Mouse (Mus musculus): ENCODE data around the gene Slc22a23.

Slc22a23 gene

DNA sequence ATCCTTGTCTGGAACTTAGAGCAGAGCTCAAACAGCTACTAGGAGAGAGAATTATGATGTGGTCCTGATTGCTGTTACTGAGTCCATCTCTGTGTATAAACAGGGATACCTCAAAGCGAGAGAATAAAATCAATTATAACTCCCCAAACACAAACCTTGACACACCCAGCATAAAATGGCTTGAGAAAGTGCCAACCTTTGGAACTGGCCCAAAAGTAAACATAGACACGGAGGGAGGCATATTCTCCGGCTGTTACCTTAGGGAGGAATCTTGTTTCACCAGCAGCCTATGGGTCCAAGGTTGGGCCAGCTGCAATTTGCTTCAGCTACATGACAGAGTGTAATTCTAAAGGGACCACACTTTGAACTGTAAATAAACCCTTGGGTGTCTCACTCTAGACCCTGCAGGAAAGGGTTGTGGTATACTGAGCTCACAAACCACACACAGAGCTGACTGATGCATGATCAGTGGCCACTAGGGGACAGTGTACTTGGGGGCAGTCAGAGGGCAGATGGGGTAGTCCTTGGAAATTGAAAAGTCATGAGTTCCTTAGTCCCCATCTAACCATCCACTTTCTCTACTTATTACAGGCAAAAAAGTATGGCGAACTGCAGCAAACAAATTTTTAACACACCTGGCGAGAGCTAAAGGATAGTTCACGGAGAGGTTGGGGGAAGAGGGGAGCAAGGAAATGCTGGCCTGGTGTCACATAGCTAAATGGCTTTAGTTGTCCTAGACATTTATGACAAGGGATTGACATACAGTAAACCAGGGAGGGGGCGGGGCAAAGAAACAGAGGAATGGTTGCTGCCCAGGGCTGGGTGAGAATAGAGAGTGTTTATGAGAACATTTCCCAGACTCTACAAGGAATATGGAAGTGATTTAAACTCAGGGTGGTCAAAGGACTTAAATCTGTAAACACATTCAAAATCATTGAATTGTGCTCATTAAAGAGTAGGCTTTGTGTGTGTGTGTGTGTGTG is 45.3 kb downstream of the Slc22a23 start:
- no peak for DNase-seq

GRCm38 (mm10) chr13:34298674-34299073 is 46.3 kb downstream of the Slc22a23 start:
- DNase-seq = no peak

GRCm38 (mm10) chr13:34298061-34298460 is 46.9 kb downstream of the Slc22a23 start:
- DNase-seq = no peak

- DNase-seq = no peak
These were observed 49.1 kb downstream of the Slc22a23 start for GRCm38 (mm10) chr13:34295787-34296435.

- no peak for DNase-seq
These were observed 50.8 kb downstream of the Slc22a23 start for GRCm38 (mm10) chr13:34294212-34294611.

DNA sequence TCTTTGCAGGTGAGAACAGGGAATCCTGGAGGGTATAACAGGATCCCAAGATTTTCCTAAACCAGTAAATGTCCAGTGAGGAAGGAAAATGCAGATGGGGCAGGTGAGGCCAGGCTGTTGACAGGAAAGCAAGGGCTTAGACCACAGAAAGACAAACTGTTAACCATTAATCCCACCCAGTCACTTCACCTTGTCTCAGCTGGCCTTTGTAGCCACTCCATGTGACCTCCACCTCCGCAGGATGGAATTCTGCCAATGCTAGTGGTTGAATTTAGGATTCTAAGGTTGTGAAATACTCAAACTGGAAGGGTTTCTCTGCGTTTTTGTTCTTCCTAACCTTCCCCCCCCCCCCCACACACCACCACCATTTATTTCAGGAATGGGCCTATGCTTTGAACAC is 52.9 kb downstream of the Slc22a23 start:
- DNase-seq = no peak

DNA sequence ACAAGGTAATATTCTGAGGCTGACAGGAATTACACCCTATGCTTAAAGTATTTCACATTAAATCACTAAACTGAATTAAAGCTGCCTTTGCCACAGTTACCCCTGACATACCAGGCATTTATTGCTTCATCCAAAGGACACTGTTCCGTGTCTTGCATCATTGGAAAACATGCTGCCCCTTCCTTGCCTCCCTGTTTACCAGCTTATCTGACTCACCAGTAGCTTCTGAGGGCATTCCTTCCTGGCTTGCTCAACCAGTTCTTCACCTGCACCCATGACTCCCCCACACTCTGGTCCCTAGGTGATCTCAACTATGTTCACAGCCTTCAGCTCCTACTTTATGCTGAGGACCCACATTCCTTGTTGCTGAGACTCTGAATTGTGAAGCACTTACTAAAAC is 54.6 kb downstream of the Slc22a23 start:
- no peak for DNase-seq

- DNase-seq = no peak
These were observed 55.4 kb downstream of the Slc22a23 start for GRCm38 (mm10) chr13:34289567-34289966.

GRCm38 (mm10) chr13:34288129-34288528 is 56.9 kb downstream of the Slc22a23 start:
- no peak for DNase-seq

GRCm38 (mm10) chr13:34287601-34288083 is 57.3 kb downstream of the Slc22a23 start:
- no peak for DNase-seq

DNA sequence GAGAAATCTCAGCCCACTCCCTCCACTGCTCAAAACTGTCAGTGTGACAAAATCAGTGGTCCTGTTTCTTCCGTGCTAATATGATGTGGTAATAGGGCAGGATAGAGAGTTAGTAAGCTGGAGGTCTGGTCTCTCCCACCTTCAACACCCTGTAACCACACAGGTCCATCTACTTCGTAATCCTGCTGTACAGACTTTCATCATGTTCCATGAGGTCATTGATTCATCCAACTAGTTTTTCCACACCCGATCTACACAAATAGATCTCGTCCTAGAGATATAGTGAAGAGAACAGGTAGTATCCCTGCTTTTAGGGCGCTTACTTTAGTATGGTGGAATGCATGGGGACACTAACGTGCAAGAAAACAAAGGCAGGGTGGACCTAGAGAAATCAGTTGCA is 63.6 kb downstream of the Slc22a23 start:
- DNase-seq = no peak

DNA sequence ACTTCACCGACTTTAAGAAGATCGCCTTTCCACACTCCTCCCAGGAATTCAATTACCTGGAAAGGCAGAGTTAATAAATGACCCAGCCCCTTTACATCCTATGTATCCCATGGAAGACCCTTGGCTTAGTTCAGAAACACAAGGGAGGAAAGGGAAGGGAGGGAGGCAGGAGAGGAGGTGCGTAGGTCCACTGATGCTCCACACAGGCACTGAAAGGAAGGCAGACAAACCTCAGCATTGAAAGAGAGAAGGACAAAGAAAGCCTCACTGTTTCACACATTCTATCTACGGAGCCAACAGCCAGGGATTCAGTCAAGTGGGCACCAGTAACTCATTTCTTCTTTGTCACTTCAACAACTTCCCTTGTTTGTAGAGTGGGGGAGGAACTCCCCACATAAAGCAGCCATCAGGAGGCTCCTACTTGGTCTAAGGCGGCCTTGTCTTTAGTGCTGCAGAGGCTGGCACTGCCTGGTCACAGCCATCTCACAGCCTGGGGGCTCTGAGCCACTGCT is 66.2 kb downstream of the Slc22a23 start:
- DNase-seq = no peak

DNA sequence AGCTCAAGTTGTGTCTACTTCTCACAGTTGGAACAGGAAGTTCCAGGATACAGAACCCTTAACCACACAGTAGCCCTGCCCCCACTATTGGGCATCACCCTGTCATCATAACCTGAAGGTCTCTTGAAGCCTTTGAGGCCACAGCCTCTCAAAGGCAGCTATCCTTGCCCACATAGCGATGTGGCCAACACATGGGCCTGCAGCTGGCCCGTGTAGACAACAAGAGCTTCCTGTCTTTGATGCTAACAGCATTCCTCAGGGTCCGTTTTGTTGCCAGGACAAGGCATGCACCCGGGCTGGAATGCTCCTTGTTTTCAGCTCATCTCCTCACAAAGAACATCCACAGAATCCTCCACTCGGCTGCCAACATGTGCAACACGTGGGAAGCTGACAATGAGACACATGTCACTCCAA is 66.7 kb downstream of the Slc22a23 start:
- no peak for DNase-seq

DNA sequence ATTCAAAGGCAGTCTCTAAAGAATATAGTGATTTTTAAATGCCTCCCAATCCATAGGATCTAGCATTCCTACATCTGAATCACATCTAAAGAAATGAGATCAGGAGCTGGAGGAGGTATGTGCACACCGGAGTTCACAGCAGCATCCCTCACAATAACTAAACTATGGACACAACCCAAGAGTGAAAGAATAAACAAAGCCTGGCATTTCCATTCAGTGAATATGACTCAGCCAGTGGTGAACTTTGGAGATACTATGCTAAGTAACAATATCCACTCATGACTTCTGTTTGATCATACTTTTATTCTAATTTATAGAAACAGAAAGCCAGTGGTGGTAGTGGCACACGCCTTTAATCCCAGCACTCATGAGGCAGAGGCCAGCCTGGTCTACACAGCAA is 67.4 kb downstream of the Slc22a23 start:
- no peak for DNase-seq

- no peak for DNase-seq
These were observed 68.0 kb downstream of the Slc22a23 start for GRCm38 (mm10) chr13:34277001-34277400.

DNA sequence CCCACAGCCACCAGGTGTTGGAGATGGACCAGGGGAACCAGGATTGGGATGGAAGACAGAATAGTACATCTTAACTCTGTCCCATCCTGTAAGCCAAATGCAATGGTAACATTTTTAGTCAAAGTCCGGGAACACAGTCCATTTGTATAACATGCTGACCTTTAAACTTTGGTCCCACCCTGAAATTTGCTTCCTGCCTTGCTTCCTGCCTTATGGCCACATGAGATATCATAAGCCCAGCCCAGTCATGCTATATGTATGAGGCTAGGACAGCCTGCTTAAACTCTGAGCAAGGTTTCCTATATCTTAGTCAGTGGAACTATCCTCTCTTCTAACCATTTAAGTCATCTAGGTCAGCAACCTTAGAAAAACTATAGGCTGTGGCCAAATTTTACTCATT is 70.1 kb downstream of the Slc22a23 start:
- no peak for DNase-seq

- no peak for DNase-seq
These were observed 70.6 kb downstream of the Slc22a23 start for GRCm38 (mm10) chr13:34274417-34274816.

DNA sequence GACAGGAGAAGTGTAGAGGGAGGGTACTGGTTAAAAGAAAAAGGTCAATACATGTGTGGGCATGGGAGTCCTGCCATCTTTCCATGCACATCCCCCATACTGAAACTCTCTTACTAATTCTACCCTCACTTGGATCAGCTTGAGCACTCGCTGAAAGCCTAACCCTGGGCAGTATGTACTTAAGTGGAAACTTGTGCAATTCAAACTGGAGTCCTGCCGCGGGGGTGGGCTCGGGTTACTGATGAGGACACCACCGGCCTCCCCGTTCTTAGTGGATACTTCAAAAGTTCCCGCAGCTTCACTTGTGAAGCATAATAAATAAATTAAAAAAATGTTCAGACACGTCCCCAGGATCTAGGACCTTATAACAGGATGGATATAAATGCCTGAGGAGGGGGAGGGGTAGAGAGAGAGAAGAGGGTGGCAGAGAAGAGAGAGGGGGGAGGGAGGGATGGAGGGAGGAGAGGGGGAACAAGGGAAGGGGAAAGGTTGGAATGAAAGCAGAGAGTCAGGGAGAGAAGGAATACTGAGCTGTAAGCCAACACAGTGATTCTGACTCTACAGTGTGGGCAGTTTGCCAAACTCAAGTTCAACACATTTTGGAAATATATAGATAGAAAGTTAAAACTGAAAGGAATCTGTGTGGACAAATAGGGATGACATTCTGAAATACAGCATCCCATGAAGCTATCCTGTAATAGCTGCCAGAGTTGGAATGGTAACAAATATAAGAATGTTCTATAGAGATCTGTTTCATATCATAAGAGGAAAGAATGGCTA is 72.5 kb downstream of the Slc22a23 start:
- DNase-seq = no peak

DNA sequence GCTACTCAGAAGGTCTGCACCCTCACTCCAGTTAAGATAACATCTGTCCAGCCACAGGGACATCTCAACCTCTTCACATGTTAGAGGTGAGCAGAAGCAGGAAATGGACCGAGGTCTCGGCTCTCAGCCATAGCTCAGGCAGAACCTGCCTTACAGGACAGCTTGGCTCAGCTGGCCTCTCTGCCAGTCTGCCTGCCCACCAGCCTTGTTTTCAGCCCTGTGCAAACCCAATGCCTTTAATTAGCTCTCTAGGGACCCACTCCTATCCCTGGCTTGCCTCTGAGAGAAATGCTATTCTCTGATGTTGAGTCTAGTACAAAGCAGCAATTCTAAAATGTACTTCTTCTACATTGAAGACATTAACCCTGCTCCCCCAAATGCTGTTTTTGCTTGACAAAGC is 73.3 kb downstream of the Slc22a23 start:
- DNase-seq = no peak

GRCm38 (mm10) chr13:34270886-34271602 is 73.9 kb downstream of the Slc22a23 start:
- DNase-seq = no peak

- DNase-seq = no peak
These were observed 75.5 kb downstream of the Slc22a23 start for GRCm38 (mm10) chr13:34269376-34269991.

Data from right cerebral cortex, postnatal 14 days (tissue).